9 mouse cellular contexts compared by ENCODE assay signal in genomic region chr3:5754763-5755478, GRCm38 (mm10). TPM values are rescaled to one million over a fixed set of nuclear protein-coding genes. Genes with fewer than 3 reads are reported as not detected.
DNase-seq lines count a peak whose midpoint lies in the region; ATAC-seq and TF ChIP-seq lines count a peak whose summit lies in the region.
"Had no signal": no experiment of that assay in that cellular context is flagged by ENCODE, and none has a peak within 500 bp of the region (broad histone marks: within the 10 kb centered on the region; RNA-seq: fewer than 3 reads in every experiment).

No protein-coding gene starts in this region.

- intact Hi-C loops in left cerebral cortex, postnatal 25 days (cut with DNase I) = no loop called here
- intact Hi-C loops in gastrocnemius, adult 2 months (cut with DNase I) = no loop called here

- no peaks in the 10 kb centered on the region for H3K9me3 ChIP-seq in hindbrain, embryonic 10.5 days

- DNase-seq in frontal cortex, adult 2 months (ENCODE audit: extremely low spot score in 1 of 2, low spot score in 1 of 2) = peak; percentile 2 to 37
- peak; percentile 2 for DNase-seq in cerebellum, adult 9-10 months
- peak; percentile 36 for DNase-seq in hindbrain, embryonic 10.5 days (ENCODE audit: low spot score)
- peak; percentile 28 to 34 for DNase-seq in left cerebral cortex, postnatal 25 days (ENCODE audit: low spot score in 2 of 2)
- DNase-seq in right cerebral cortex, postnatal 36 days (ENCODE audit: low spot score in 2 of 2) = peak; percentile 10 to 14
- DNase-seq in gastrocnemius, adult 2 months = no peak
- DNase-seq in adrenal gland, adult 18-20 months (ENCODE audit: low spot score in 2 of 2) = no peak

- no peak for TF ChIP-seq CTCF in gastrocnemius, adult 2 months (IDR thresholded peaks at IDR 0.05)

- H3K4me1 ChIP-seq in hindbrain, embryonic 10.5 days (replicated peaks) = no peaks in the 10 kb centered on the region

- WGBS in hindbrain, embryonic 10.5 days = 60% methylated on average over 3 of the region's 3 CpGs

- H3K27me3 ChIP-seq in hindbrain, embryonic 10.5 days (ENCODE audit: insufficient read depth, poor library complexity, severe bottlenecking) = no peaks in the 10 kb centered on the region

- H3K4me3 ChIP-seq in hindbrain, embryonic 10.5 days = no peak overlapping the region
- no peak overlapping the region for H3K4me3 ChIP-seq in gastrocnemius, adult 2 months

- H3K36me3 ChIP-seq in hindbrain, embryonic 10.5 days = no peaks in the 10 kb centered on the region

- no peak for ATAC-seq in frontal cortex, adult (ENCODE audit: low TSS enrichment)

- H3K27ac ChIP-seq in hindbrain, embryonic 10.5 days = no peak overlapping the region
- H3K27ac ChIP-seq in gastrocnemius, adult 2 months = no peak overlapping the region
- H3K27ac ChIP-seq: liver, embryonic 14.5 days had no signal

RNA-seq across cellular contexts. Expression of gene Gm8797, which starts 4.3 kb away (rescaled TPM):
- polyA plus RNA-seq in frontal cortex, adult 2 months (2012; rRNA removed) = 1.8 and 4.7 TPM in 2 replicates
- 15.2 and 26.4 TPM in 2 replicates for polyA plus RNA-seq in hindbrain, embryonic 10.5 days (2016; fragmentation: Nextera tagmentation; extraction: Ambion mirVana)
- total RNA-seq in left cerebral cortex, postnatal 25 days (2021) = 10 to 100 TPM; 14.9 to 16.1 TPM
- total RNA-seq in gastrocnemius, adult 2 months (2021) = 1 to 10 TPM; 5.9 to 6.2 TPM
- 1 to 10 TPM; 3.4 to 5.3 TPM for total RNA-seq in adrenal gland, adult 18-20 months (2021)

Comparison
In these comparisons a context has a peak if more than half of its experiments do, and no peak if none do; other contexts are left out.
1. DNase-seq: peak in frontal cortex, adult 2 months (2 of 2), cerebellum, adult 9-10 months (single experiment), hindbrain, embryonic 10.5 days (single experiment), left cerebral cortex, postnatal 25 days (2 of 2) and right cerebral cortex, postnatal 36 days (2 of 2); none in gastrocnemius, adult 2 months (single experiment) and adrenal gland, adult 18-20 months (0 of 2).